Mouse (Mus musculus): ENCODE data around the gene Ift22. TPM values are rescaled to one million over a fixed set of nuclear protein-coding genes. Genes with fewer than 3 reads are reported as not detected.
A peak's percentile ranks its signal among the peaks of the same experiment; 100 is the strongest.
"Not testable (repeated sequence)": the region's sequence is repeated elsewhere in the genome, so short reads cannot be mapped to it uniquely, and the experiment has no call there.

The Ift22 gene
- polyA plus RNA-seq, 1 experiment from 2014 or later, result 115 TPM

GRCm38 (mm10) chr5:136939284-136939683, 31.3 kb downstream of the Ift22 start:
- Histone ChIP-seq H3K36me3 (replicated peaks) (no peaks in the 10 kb centered on the region), H3K27me3 (no peaks in the 10 kb centered on the region), H3K9ac (no peak overlapping the region), H3K4me1 (no peaks in the 10 kb centered on the region), H3K27ac (no peak overlapping the region), H3K4me3 (replicated peaks) (no peak overlapping the region), H3K9me3 (no peaks in the 10 kb centered on the region), H3K4me2 (no peak overlapping the region)
- ATAC-seq (ENCODE audit: low FRiP score), result no peak
- 73% methylated on average over 7 of the region's 7 CpGs for WGBS

DNA sequence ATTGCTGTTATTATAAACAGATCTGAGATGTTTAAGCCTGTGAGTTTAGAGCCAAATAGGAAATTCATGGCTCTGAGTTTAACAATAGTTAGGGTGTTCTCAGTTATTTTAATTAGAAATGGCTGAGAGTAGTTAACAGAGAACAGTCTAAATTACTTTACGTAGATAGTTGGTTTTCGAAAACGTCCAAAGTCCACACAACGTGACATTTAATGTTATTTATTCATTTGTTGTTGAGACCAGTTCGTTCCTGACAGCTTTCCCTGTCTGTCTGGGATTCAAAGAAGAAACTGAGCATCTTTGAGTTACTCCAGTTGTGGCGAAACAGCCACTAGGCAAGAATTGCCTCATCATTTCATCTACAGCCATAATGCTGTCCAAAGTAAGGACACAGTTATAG, 32.1 kb downstream of the Ift22 start:
- H3K4me2 ChIP-seq; H3K4me1 ChIP-seq; H3K27ac ChIP-seq; H3K27me3 ChIP-seq; H3K9ac ChIP-seq; H3K4me3 ChIP-seq (replicated peaks); H3K9me3 ChIP-seq; ATAC-seq (ENCODE audit: low FRiP score); H3K36me3 ChIP-seq (replicated peaks): not testable (repeated sequence)
- 91% methylated on average over 6 of the region's 6 CpGs for WGBS

DNA sequence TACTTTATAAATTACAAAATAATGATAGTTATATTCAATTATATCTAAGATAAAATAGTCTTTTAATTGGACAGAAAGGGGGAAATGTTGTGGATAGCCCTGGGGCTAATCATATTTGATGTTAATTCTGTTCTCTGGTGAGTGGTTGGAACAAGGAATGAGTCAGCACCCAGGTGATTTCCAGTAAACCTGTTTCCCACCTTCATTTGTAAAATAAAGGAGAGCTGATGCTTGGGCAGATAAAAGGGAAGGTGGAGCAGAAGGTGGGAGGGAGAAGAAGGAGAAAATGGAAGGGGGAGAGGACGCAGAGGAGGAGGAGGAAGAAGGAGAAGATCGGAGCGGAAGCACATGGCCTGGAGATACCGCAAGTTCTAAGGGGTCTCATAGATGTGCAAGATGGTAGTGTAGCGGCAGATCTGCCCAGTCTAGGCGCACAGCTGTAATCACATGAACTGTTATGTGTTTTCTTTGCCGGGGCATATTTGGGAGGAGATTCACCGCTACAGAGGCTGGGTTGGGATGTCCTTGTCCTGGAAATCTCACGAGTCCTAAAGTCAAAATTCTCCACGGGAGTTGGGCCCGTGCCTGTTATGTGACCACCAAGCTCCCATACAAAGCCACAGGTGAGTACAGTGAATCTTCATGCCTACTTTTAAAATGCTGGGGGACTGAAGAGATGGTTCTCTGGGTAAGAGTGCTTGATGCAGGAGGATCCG, 33.1 kb downstream of the Ift22 start:
- ATAC-seq (ENCODE audit: low FRiP score), result no peak
- WGBS, result 88% methylated on average over 12 of the region's 12 CpGs

GRCm38 (mm10) chr5:136942781-136943180, 34.8 kb downstream of the Ift22 start:
- Histone ChIP-seq H3K9me3 (no peaks in the 10 kb centered on the region), H3K4me3 (replicated peaks) (no peak overlapping the region), H3K9ac (no peak overlapping the region), H3K27me3 (0 out of 2 replicates have a peak, but pooled peaks cover 3% of the 10 kb centered on the region), H3K4me2 (no peak overlapping the region), H3K27ac (no peak overlapping the region), H3K4me1 (no peaks in the 10 kb centered on the region), H3K36me3 (replicated peaks) (no peaks in the 10 kb centered on the region)
- WGBS, result 80% methylated on average over 3 of the region's 3 CpGs
- ATAC-seq (ENCODE audit: low FRiP score), result no peak

More for the DNA sequence above, 33.1 kb downstream of the Ift22 start:
- Histone ChIP-seq H3K9ac (no peak overlapping the region), H3K27me3 (0 out of 2 replicates have a peak, but pooled peaks cover 3% of the 10 kb centered on the region), H3K4me2 (no peak overlapping the region), H3K36me3 (replicated peaks) (no peaks in the 10 kb centered on the region), H3K27ac (no peak overlapping the region), H3K4me1 (no peaks in the 10 kb centered on the region), H3K4me3 (replicated peaks) (no peak overlapping the region), H3K9me3 (no peaks in the 10 kb centered on the region)

- Histone ChIP-seq H3K27ac (no peak overlapping the region), H3K4me3 (replicated peaks) (no peak overlapping the region), H3K27me3 (0 out of 2 replicates have a peak, but pooled peaks cover 3% of the 10 kb centered on the region), H3K9me3 (no peaks in the 10 kb centered on the region), H3K9ac (no peak overlapping the region), H3K4me2 (no peak overlapping the region), H3K36me3 (replicated peaks) (no peaks in the 10 kb centered on the region), H3K4me1 (no peaks in the 10 kb centered on the region)
- no peak for ATAC-seq (ENCODE audit: low FRiP score)
- 87% methylated on average over 2 of the region's 2 CpGs for WGBS
These were observed 35.4 kb downstream of the Ift22 start for GRCm38 (mm10) chr5:136943382-136943781.

DNA sequence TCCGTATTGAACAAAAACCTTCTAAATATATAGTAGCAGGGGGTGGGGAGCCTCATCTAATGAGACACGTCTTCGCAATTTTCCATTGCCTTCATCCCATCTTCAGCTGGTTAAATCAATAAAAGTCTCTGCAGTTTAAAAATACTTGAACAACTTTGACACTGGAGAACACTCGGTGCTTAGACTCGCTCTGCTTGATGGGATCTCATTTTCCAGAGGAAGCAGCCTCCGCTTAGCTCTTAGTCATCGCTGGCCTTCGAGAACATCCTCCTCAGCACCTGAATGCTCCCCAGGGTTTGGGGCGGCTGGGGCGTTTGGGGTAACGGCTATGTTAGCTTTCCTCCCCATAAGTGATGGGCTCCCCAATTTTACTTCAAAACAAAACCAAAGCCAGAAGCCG, 37.1 kb downstream of the Ift22 start:
- WGBS, result 83% methylated on average over 12 of the region's 12 CpGs
- 0 out of 2 replicates have a peak, but pooled peaks cover 3% of the 10 kb centered on the region for H3K27me3 ChIP-seq

DNA sequence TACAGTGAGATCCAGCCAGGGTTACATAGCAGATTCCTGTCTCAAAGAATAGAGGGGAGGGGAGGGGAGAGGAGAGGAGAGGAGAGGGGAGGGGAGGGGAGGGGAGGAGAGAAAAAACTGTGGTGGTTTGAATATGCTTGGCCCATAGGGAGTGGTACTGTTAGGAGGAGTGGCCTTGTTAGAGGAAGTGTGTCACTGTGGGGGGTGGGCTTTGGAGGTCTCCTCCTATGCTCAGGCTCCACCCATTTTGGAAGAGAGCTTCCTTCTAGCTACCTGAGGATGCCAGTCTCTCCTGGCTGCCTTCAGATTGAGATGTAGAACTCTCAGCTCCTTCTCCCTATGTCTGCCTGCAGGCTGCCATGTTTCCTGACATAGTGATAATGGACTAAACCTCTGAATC, 39.9 kb downstream of the Ift22 start:
- Histone ChIP-seq H3K9me3 (no peaks in the 10 kb centered on the region), H3K4me1 (no peaks in the 10 kb centered on the region), H3K9ac (no peak overlapping the region), H3K36me3 (replicated peaks) (no peaks in the 10 kb centered on the region), H3K4me3 (replicated peaks) (no peak overlapping the region), H3K4me2 (no peak overlapping the region), H3K27ac (no peak overlapping the region), H3K27me3 (0 out of 2 replicates have a peak, but pooled peaks cover 8% of the 10 kb centered on the region)
- ATAC-seq (ENCODE audit: low FRiP score), result no peak

More for the DNA sequence above, 37.1 kb downstream of the Ift22 start:
- no peak for ATAC-seq (ENCODE audit: low FRiP score)
- Histone ChIP-seq H3K9ac (no peak overlapping the region), H3K27ac (no peak overlapping the region), H3K4me2 (no peak overlapping the region), H3K9me3 (no peaks in the 10 kb centered on the region), H3K4me1 (no peaks in the 10 kb centered on the region), H3K4me3 (replicated peaks) (no peak overlapping the region), H3K36me3 (replicated peaks) (no peaks in the 10 kb centered on the region)

GRCm38 (mm10) chr5:136949551-136950336, 41.8 kb downstream of the Ift22 start:
- peaks cover 11% of the 10 kb centered on the region for H3K4me1 ChIP-seq
- not testable (repeated sequence) for ATAC-seq (ENCODE audit: low FRiP score); H3K27me3 ChIP-seq; H3K27ac ChIP-seq; H3K36me3 ChIP-seq (replicated peaks); H3K9ac ChIP-seq; H3K9me3 ChIP-seq; H3K4me2 ChIP-seq; H3K4me3 ChIP-seq (replicated peaks)
- WGBS, result 81% methylated on average over 14 of the region's 14 CpGs

- 0 out of 2 replicates have a peak, but pooled peaks cover 5% of the 10 kb centered on the region for H3K27me3 ChIP-seq
- 0 out of 2 replicates have a peak, but pooled peaks cover 4% of the 10 kb centered on the region for H3K36me3 ChIP-seq (replicated peaks)
- no peak overlapping the region for H3K4me2 ChIP-seq
- H3K4me1 ChIP-seq, result peaks cover 18% of the 10 kb centered on the region
- no peak overlapping the region for H3K4me3 ChIP-seq (replicated peaks)
- H3K9ac ChIP-seq, result no peak overlapping the region
- WGBS, result 93% methylated on average over 6 of the region's 6 CpGs
- H3K27ac ChIP-seq, result no peak overlapping the region
- no peak for ATAC-seq (ENCODE audit: low FRiP score)
- H3K9me3 ChIP-seq, result no peaks in the 10 kb centered on the region
These were observed 42.6 kb downstream of the Ift22 start for GRCm38 (mm10) chr5:136950521-136950920.

DNA sequence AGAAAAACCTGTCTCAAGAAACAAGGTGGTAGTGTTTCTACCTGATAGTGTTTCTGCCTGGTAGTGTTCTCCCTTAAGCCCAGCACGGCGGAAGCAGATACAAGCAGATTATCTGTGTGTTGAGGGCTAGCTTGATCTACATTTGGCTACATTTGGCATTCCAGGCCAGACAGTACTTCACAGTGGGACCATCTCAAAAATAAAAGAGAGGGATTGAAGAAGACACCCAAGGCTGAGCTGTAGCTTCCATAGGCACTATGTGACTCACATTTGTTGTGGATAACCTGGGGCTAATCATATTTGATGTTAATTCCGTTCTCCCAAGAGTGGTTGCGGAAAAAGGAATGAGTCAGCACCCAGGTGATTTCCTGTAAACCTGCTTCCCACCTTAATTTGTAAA, 44.2 kb downstream of the Ift22 start:
- Histone ChIP-seq H3K27ac (no peak overlapping the region), H3K27me3 (0 out of 2 replicates have a peak, but pooled peaks cover 5% of the 10 kb centered on the region), H3K4me1 (peaks cover 22% of the 10 kb centered on the region), H3K4me3 (replicated peaks) (no peak overlapping the region), H3K4me2 (peak overlapping the region; percentile 78), H3K9me3 (no peaks in the 10 kb centered on the region), H3K36me3 (replicated peaks) (0 out of 2 replicates have a peak, but pooled peaks cover 6% of the 10 kb centered on the region), H3K9ac (no peak overlapping the region)
- no peak for ATAC-seq (ENCODE audit: low FRiP score)
- 82% methylated on average over 4 of the region's 4 CpGs for WGBS

DNA sequence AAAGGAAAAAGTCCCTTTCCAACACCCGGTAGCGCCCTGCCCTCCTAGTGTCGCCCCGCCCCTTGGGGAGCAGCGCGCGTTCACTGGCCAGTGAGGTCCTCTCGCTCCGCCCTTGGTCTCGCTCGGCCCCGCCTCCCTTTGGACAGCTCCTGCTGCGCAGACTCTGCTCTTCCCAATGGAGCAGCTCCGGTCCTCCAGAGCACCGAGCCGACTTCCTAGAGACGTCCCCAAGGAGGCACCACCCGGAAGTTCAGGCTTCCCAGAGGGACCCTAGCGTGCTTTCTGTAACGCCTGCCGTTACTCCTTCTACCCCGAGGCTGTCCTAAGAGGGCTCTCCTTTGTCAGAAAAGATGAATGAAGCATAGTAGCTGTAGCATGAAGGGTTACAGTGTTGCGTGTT, 45.1 kb downstream of the Ift22 start, which contains the start of gene Fis1:
TSS of gene Fis1 (plus strand) at position 261 of the 400 bp plus-strand sequence.
- no peaks in the 10 kb centered on the region for H3K9me3 ChIP-seq
- peaks cover 22% of the 10 kb centered on the region for H3K4me1 ChIP-seq
- under 1% methylated on average over 23 of the region's 23 CpGs for WGBS
- H3K27me3 ChIP-seq, result 0 out of 2 replicates have a peak, but pooled peaks cover 5% of the 10 kb centered on the region
- ATAC-seq (ENCODE audit: low FRiP score), result peak; percentile 98
- H3K36me3 ChIP-seq (replicated peaks), result peaks cover 12% of the 10 kb centered on the region; the same call in 1 of the 2 replicates
- peak within 1 kb of the TSS; percentile 78 for H3K4me2 ChIP-seq
- peak within 1 kb of the TSS; percentile 69 for H3K4me3 ChIP-seq (replicated peaks)
- peak within 1 kb of the TSS; percentile 80 for H3K27ac ChIP-seq
- peak within 1 kb of the TSS; percentile 74 for H3K9ac ChIP-seq

DNA sequence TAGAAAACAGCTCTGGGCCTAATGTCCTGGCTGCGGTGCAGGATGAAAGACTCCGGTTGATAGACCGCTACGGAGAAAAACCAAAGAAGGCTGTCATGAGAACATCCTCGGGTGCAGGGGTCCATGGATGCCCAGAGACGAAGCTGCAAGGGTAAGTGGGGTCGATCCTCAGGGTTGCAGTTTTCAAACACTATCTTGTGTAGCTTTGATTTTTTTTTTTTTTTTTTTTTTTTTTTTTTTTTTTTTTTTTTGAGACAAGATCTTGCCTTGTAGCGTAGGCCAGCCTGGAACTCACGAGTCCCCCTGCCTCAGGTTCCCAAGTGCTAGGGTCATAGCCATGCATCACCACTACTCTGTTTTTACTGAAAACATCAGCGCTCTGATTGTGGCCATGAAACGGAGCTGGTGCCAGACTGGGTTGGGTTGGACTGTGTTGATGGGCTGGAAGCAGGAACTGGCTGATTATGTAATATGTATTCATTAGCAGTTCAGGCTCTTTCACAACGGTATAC, 45.5 kb downstream of the Ift22 start:
- Histone ChIP-seq H3K9ac (peak overlapping the region; percentile 74), H3K27me3 (0 out of 2 replicates have a peak, but pooled peaks cover 5% of the 10 kb centered on the region), H3K4me1 (peaks cover 22% of the 10 kb centered on the region), H3K4me3 (replicated peaks) (peak overlapping the region; percentile 69), H3K4me2 (peak overlapping the region; percentile 78), H3K9me3 (no peaks in the 10 kb centered on the region), H3K36me3 (replicated peaks) (peaks cover 12% of the 10 kb centered on the region; the same call in 1 of the 2 replicates), H3K27ac (peak overlapping the region; percentile 80)
- ATAC-seq (ENCODE audit: low FRiP score), result no peak; the same call in 1 of the 2 replicates
- WGBS, result 6% methylated on average over 12 of the region's 12 CpGs

Measured in forebrain, embryonic 12.5 days (tissue).